Mouse (Mus musculus) midbrain, embryonic 10.5 days (tissue): ENCODE results near the gene Spata6. TPM values are rescaled to one million over a fixed set of nuclear protein-coding genes. Genes with fewer than 3 reads are reported as not detected.
A peak's percentile ranks its signal among the peaks of the same experiment; 100 is the strongest.

ENCODE experiments used
- DNase-seq: peaks from one replicate; pipeline ENCODE4 v3.0.0-alpha.2; 2017; ENCODE audit warnings: low spot score
- H3K27ac ChIP-seq: fragments of 300-500 bp; sonication (generic); replicated peaks from 2 replicates; pipeline ENCODE4 v1.5.1; 2016; ENCODE audit warnings: mild to moderate bottlenecking
- H3K27me3 ChIP-seq: fragments of 300-500 bp; sonication (generic); 2 replicates; pipeline ENCODE4 v1.6.1; 2016; ENCODE audit warnings: low read depth, mild to moderate bottlenecking; ENCODE audit not compliant: poor library complexity, severe bottlenecking
- H3K36me3 ChIP-seq: fragments of 300-500 bp; sonication (generic); 2 replicates; pipeline ENCODE4 v1.6.1; 2016; ENCODE audit warnings: mild to moderate bottlenecking, moderate library complexity
- H3K4me1 ChIP-seq: fragments of 300-500 bp; sonication (generic); 2 replicates; pipeline ENCODE4 v1.6.1; 2016
- H3K4me3 ChIP-seq: fragments of 300-500 bp; sonication (generic); 2 replicates; pipeline ENCODE4 v1.5.1; 2016; ENCODE audit warnings: mild to moderate bottlenecking, moderate library complexity
- H3K9me3 ChIP-seq: fragments of 300-500 bp; sonication (generic); replicated peaks from 2 replicates; pipeline ENCODE4 v1.6.1; 2016; ENCODE audit warnings: mild to moderate bottlenecking
- WGBS: fragments of 180-500 bp; shearing (Covaris S2); methylation state at CpG from one replicate; pipeline ENCODE4 v1.1.7; 2016; 5-methylcytosine and 5-hydroxymethylcytosine counted together
- polyA plus RNA-seq: library from polyadenylated mRNA; unstranded; fragments of >200 nt; fragmentation: Nextera tagmentation; extraction: Ambion mirVana; gene quantifications from 2 replicates; pipeline ENCODE4 v1.2.1, GENCODE M21; 2016

Spata6 gene
- 33.1 and 33.7 TPM in 2 replicates for polyA plus RNA-seq

GRCm38 (mm10) chr4:111719776-111720661 lies at the start of gene Spata6:
Gene Spata6 (plus strand): TSS chr4:111719984.
- peak within 1 kb of the TSS; percentile 91 for H3K27ac ChIP-seq
- under 1% methylated on average over 50 of the region's 50 CpGs for WGBS
- H3K4me1 ChIP-seq, result peaks cover 17% of the 10 kb centered on the region
- H3K36me3 ChIP-seq, result no peaks in the 10 kb centered on the region; the same call in 1 of the 2 replicates
- peak; percentile 90 for DNase-seq
- no peaks in the 10 kb centered on the region for H3K9me3 ChIP-seq
- no peaks in the 10 kb centered on the region for H3K27me3 ChIP-seq
- H3K4me3 ChIP-seq, result peak within 1 kb of the TSS; percentile 95

- 0 out of 2 replicates have a peak overlapping the region, but pooled peaks have one; percentile 33 for H3K27ac ChIP-seq
- 49% methylated on average over 12 of the region's 12 CpGs for WGBS
- peaks cover 10% of the 10 kb centered on the region for H3K4me1 ChIP-seq
- no peak for DNase-seq
- H3K36me3 ChIP-seq, result no peaks in the 10 kb centered on the region
- H3K4me3 ChIP-seq, result no peak overlapping the region
- H3K9me3 ChIP-seq, result no peaks in the 10 kb centered on the region
- no peaks in the 10 kb centered on the region for H3K27me3 ChIP-seq
Observed at GRCm38 (mm10) chr4:111670566-111671421, 49.0 kb upstream of the Spata6 start.

- H3K27me3 ChIP-seq, result no peaks in the 10 kb centered on the region
- no peaks in the 10 kb centered on the region for H3K9me3 ChIP-seq
- H3K36me3 ChIP-seq, result no peaks in the 10 kb centered on the region
- no peak overlapping the region for H3K4me3 ChIP-seq
- DNase-seq, result no peak
- peaks cover 10% of the 10 kb centered on the region for H3K4me1 ChIP-seq
- no peak overlapping the region for H3K27ac ChIP-seq
- 74% methylated on average over 4 of the region's 4 CpGs for WGBS
Observed at GRCm38 (mm10) chr4:111671440-111671839, 48.3 kb upstream of the Spata6 start.

- Histone ChIP-seq H3K4me3 (no peak overlapping the region), H3K4me1 (peaks cover 10% of the 10 kb centered on the region), H3K27ac (no peak overlapping the region), H3K9me3 (no peaks in the 10 kb centered on the region), H3K27me3 (no peaks in the 10 kb centered on the region), H3K36me3 (no peaks in the 10 kb centered on the region)
- no peak for DNase-seq
Observed at GRCm38 (mm10) chr4:111673904-111674303, 45.9 kb upstream of the Spata6 start.

GRCm38 (mm10) chr4:111681926-111682325 lies 37.9 kb upstream of the Spata6 start:
- Histone ChIP-seq H3K27ac (no peak overlapping the region), H3K27me3 (no peaks in the 10 kb centered on the region), H3K9me3 (no peaks in the 10 kb centered on the region), H3K4me1 (no peaks in the 10 kb centered on the region), H3K36me3 (no peaks in the 10 kb centered on the region), H3K4me3 (no peak overlapping the region)
- 91% methylated on average over 5 of the region's 5 CpGs for WGBS
- DNase-seq, result no peak

- Histone ChIP-seq H3K27me3 (no peaks in the 10 kb centered on the region), H3K4me1 (peaks cover 4% of the 10 kb centered on the region; the same call in 1 of the 2 replicates), H3K36me3 (no peaks in the 10 kb centered on the region), H3K9me3 (no peaks in the 10 kb centered on the region), H3K4me3 (no peak overlapping the region), H3K27ac (no peak overlapping the region)
- WGBS, result 83% methylated on average over 3 of the region's 3 CpGs
- DNase-seq, result no peak
Observed at GRCm38 (mm10) chr4:111682793-111683192, 37.0 kb upstream of the Spata6 start.

GRCm38 (mm10) chr4:111683843-111684242 lies 35.9 kb upstream of the Spata6 start:
- no peak overlapping the region for H3K4me3 ChIP-seq
- H3K27ac ChIP-seq, result no peak overlapping the region
- no peaks in the 10 kb centered on the region for H3K27me3 ChIP-seq
- H3K4me1 ChIP-seq, result peaks cover 4% of the 10 kb centered on the region; the same call in 1 of the 2 replicates
- no peaks in the 10 kb centered on the region for H3K9me3 ChIP-seq
- H3K36me3 ChIP-seq, result no peaks in the 10 kb centered on the region
- no peak for DNase-seq
- WGBS, result 89% methylated on average over 5 of the region's 5 CpGs

GRCm38 (mm10) chr4:111685951-111686350 lies 33.8 kb upstream of the Spata6 start:
- Histone ChIP-seq H3K9me3 (no peaks in the 10 kb centered on the region), H3K27ac (no peak overlapping the region), H3K4me3 (no peak overlapping the region), H3K36me3 (no peaks in the 10 kb centered on the region), H3K4me1 (peaks cover 4% of the 10 kb centered on the region; the same call in 1 of the 2 replicates), H3K27me3 (no peaks in the 10 kb centered on the region)
- WGBS, result 79% methylated on average over 2 of the region's 2 CpGs
- DNase-seq, result no peak

- Histone ChIP-seq H3K27me3 (no peaks in the 10 kb centered on the region), H3K27ac (no peak overlapping the region), H3K4me1 (peaks cover 4% of the 10 kb centered on the region; the same call in 1 of the 2 replicates), H3K9me3 (no peaks in the 10 kb centered on the region), H3K36me3 (no peaks in the 10 kb centered on the region), H3K4me3 (peak overlapping the region; percentile 31)
- WGBS, result 7% methylated on average over 9 of the region's 9 CpGs
- DNase-seq, result peak; percentile 62
Observed at GRCm38 (mm10) chr4:111686951-111687350, 32.8 kb upstream of the Spata6 start.

- Histone ChIP-seq H3K4me3 (peak overlapping the region; percentile 31; the same call in 1 of the 2 replicates), H3K27me3 (no peaks in the 10 kb centered on the region), H3K9me3 (no peaks in the 10 kb centered on the region), H3K4me1 (peaks cover 4% of the 10 kb centered on the region; the same call in 1 of the 2 replicates), H3K36me3 (no peaks in the 10 kb centered on the region), H3K27ac (no peak overlapping the region)
- 14% methylated on average over 6 of the region's 6 CpGs for WGBS
- DNase-seq, result peak; percentile 82
Observed at GRCm38 (mm10) chr4:111687613-111688012, 32.2 kb upstream of the Spata6 start.

GRCm38 (mm10) chr4:111691057-111691543 lies 28.7 kb upstream of the Spata6 start:
- Histone ChIP-seq H3K27me3 (no peaks in the 10 kb centered on the region), H3K4me1 (peaks cover 4% of the 10 kb centered on the region; the same call in 1 of the 2 replicates), H3K27ac (no peak overlapping the region), H3K9me3 (no peaks in the 10 kb centered on the region), H3K36me3 (no peaks in the 10 kb centered on the region), H3K4me3 (no peak overlapping the region)
- DNase-seq, result no peak
- whole genome bisulfite sequencing, result 85% methylated on average over 5 of the region's 5 CpGs

GRCm38 (mm10) chr4:111701381-111701780 lies 18.4 kb upstream of the Spata6 start:
- DNase-seq, result no peak
- Histone ChIP-seq H3K36me3 (no peaks in the 10 kb centered on the region), H3K27ac (no peak overlapping the region), H3K4me1 (no peaks in the 10 kb centered on the region), H3K27me3 (no peaks in the 10 kb centered on the region), H3K9me3 (no peaks in the 10 kb centered on the region), H3K4me3 (no peak overlapping the region)
- 86% methylated on average over 1 of the region's 1 CpGs for WGBS
